Mouse (Mus musculus): Measurements from ENCODE around the gene Slc26a10. TPM values are rescaled to one million over a fixed set of nuclear protein-coding genes. Genes with fewer than 3 reads are reported as not detected.

Gene Slc26a10
- total RNA-seq, 2 experiments from 2014 or later = 2.0 to 2.6 TPM

- no peak for DNase-seq (ENCODE audit: low spot score in 2 of 2)
Observed at GRCm38 (mm10) chr10:127185101-127185500, 4.7 kb upstream of the Slc26a10 start.

GRCm38 (mm10) chr10:127183759-127184158 is 3.3 kb upstream of the Slc26a10 start:
- DNase-seq (ENCODE audit: low spot score in 2 of 2) = no peak

GRCm38 (mm10) chr10:127182624-127183023 is 2.2 kb upstream of the Slc26a10 start:
- no peak for DNase-seq (ENCODE audit: low spot score in 2 of 2)

GRCm38 (mm10) chr10:127181566-127181965 is 1.1 kb upstream of the Slc26a10 start:
- DNase-seq (ENCODE audit: low spot score in 2 of 2) = no peak

- DNase-seq (ENCODE audit: low spot score in 2 of 2) = no peak
Observed at GRCm38 (mm10) chr10:127180695-127181047, 226 bp upstream of the Slc26a10 start.

GRCm38 (mm10) chr10:127178286-127179027 is 2.0 kb downstream of the Slc26a10 start:
- peak in 1 of 2 experiments; percentile 20 for DNase-seq (ENCODE audit: low spot score in 2 of 2)

GRCm38 (mm10) chr10:127177719-127178118 is 2.7 kb downstream of the Slc26a10 start:
- peak; percentile 85 to 87 for DNase-seq (ENCODE audit: low spot score in 2 of 2)

- DNase-seq (ENCODE audit: low spot score in 2 of 2) = peak in 1 of 2 experiments; percentile 3
Observed at GRCm38 (mm10) chr10:127177235-127177634, 3.2 kb downstream of the Slc26a10 start.

- no peak for DNase-seq (ENCODE audit: low spot score in 2 of 2)
Observed at GRCm38 (mm10) chr10:127176756-127177155, 3.7 kb downstream of the Slc26a10 start.

- DNase-seq (ENCODE audit: low spot score in 2 of 2) = peak in 1 of 2 experiments; percentile 2
Observed at GRCm38 (mm10) chr10:127176228-127176627, 4.2 kb downstream of the Slc26a10 start.

- peak in 1 of 2 experiments; percentile 4 for DNase-seq (ENCODE audit: low spot score in 2 of 2)
Observed at GRCm38 (mm10) chr10:127174170-127174569, 6.3 kb downstream of the Slc26a10 start.

- peak; percentile 4 to 11 for DNase-seq (ENCODE audit: low spot score in 2 of 2)
Observed at GRCm38 (mm10) chr10:127173148-127174065, 7.0 kb downstream of the Slc26a10 start.

- no peak for DNase-seq (ENCODE audit: low spot score in 2 of 2)
Observed at GRCm38 (mm10) chr10:127171631-127172200, 8.7 kb downstream of the Slc26a10 start.

- DNase-seq (ENCODE audit: low spot score in 2 of 2) = peak; percentile 72 to 80
Observed at GRCm38 (mm10) chr10:127170837-127171272, 9.6 kb downstream of the Slc26a10 start.

GRCm38 (mm10) chr10:127170002-127170401 is 10.4 kb downstream of the Slc26a10 start:
- peak in 1 of 2 experiments; percentile 56 for DNase-seq (ENCODE audit: low spot score in 2 of 2)

- no peak for DNase-seq (ENCODE audit: low spot score in 2 of 2)
Observed at GRCm38 (mm10) chr10:127167614-127168192, 12.7 kb downstream of the Slc26a10 start.

- DNase-seq (ENCODE audit: low spot score in 2 of 2) = no peak
Observed at GRCm38 (mm10) chr10:127166771-127167613, 13.5 kb downstream of the Slc26a10 start.

- DNase-seq (ENCODE audit: low spot score in 2 of 2) = no peak
Observed at GRCm38 (mm10) chr10:127166404-127166715, 14.1 kb downstream of the Slc26a10 start.

- peak; percentile 57 to 63 for DNase-seq (ENCODE audit: low spot score in 2 of 2)
Observed at GRCm38 (mm10) chr10:127165654-127166403, 14.6 kb downstream of the Slc26a10 start.

- no peak for DNase-seq (ENCODE audit: low spot score in 2 of 2)
Observed at GRCm38 (mm10) chr10:127165354-127165653, 15.1 kb downstream of the Slc26a10 start.

Measured in layer of hippocampus, postnatal 10 days (tissue).